Mouse (Mus musculus) myocyte (in vitro differentiated cells): ENCODE measurements at regions not wholly inside any gene's neighbourhood (a gene's known extent, or its start where the extent isn't known, plus 50 kb on each side); places are given as distances from the start of the nearest gene placed in this dataset.

Experiments used
- CEBPB ChIP-seq: IDR thresholded peaks from 2 replicates; pipeline ENCODE4 v1.6.1; 2011; ENCODE audit warnings: mild to moderate bottlenecking, moderate library complexity; ENCODE audit not compliant: poor library complexity, insufficient read depth, severe bottlenecking
- E2F4 ChIP-seq: IDR thresholded peaks from one replicate; pipeline ENCODE4 v1.6.1; 2011; ENCODE audit warnings: mild to moderate bottlenecking, control low read depth, moderate library complexity; ENCODE audit not compliant: insufficient read depth
- MAX ChIP-seq: IDR thresholded peaks from one replicate; pipeline ENCODE4 v1.6.1; 2011; ENCODE audit warnings: low read depth, mild to moderate bottlenecking, control low read depth
- MYOD1 ChIP-seq, 3 experiments: IDR thresholded peaks; one replicate each; pipeline ENCODE4 v1.6.1; 2011; ENCODE audit warnings: control low read depth in 2 of 3, low read depth in 2 of 3, mild to moderate bottlenecking in 2 of 3, moderate library complexity in 1 of 3; ENCODE audit not compliant: insufficient read length in 2 of 3, control insufficient read depth in 1 of 3
- MYOG ChIP-seq, 3 experiments: IDR thresholded peaks; one replicate each; pipeline ENCODE4 v1.6.1; 2011; ENCODE audit warnings: control low read depth in 2 of 3, low read depth in 2 of 3, mild to moderate bottlenecking in 2 of 3; ENCODE audit not compliant: insufficient read length in 2 of 3, control insufficient read depth in 1 of 3, insufficient read depth in 1 of 3
- POLR2A ChIP-seq: IDR thresholded peaks from one replicate; pipeline ENCODE4 v1.6.1; 2011; ENCODE audit warnings: low read depth, mild to moderate bottlenecking, control low read depth, moderate library complexity; ENCODE audit not compliant: insufficient read length
- POLR2AphosphoS2 ChIP-seq: IDR thresholded peaks from one replicate; pipeline ENCODE4 v1.6.1; 2011; ENCODE audit warnings: low read depth, control low read depth; ENCODE audit not compliant: insufficient read length
- REST ChIP-seq: IDR thresholded peaks from one replicate; pipeline ENCODE4 v1.6.1; 2011; ENCODE audit warnings: mild to moderate bottlenecking, control low read depth, moderate library complexity; ENCODE audit not compliant: insufficient read depth, insufficient read length
- SRF ChIP-seq: IDR thresholded peaks from one replicate; pipeline ENCODE4 v1.6.1; 2011; ENCODE audit warnings: low read depth; ENCODE audit not compliant: control insufficient read depth, insufficient read length
- TCF12 ChIP-seq: IDR thresholded peaks from one replicate; pipeline ENCODE4 v1.6.1; 2011; ENCODE audit warnings: mild to moderate bottlenecking, control low read depth; ENCODE audit not compliant: poor library complexity, insufficient read depth, severe bottlenecking
- TCF3 ChIP-seq: IDR thresholded peaks from one replicate; pipeline ENCODE4 v1.6.1; 2011; ENCODE audit warnings: low read depth, control low read depth; ENCODE audit not compliant: insufficient read length
- USF1 ChIP-seq: IDR thresholded peaks from one replicate; pipeline ENCODE4 v1.6.1; 2011; ENCODE audit warnings: low read depth, mild to moderate bottlenecking, control low read depth, moderate library complexity

GRCm38 (mm10) chr1:138010910-138011477 lies 164.5 kb downstream of the Ptprc start:
- TF ChIP-seq MYOD1 (IDR thresholded peaks at IDR 0.05; ENCODE audit: control insufficient read depth in 1 of 3, insufficient read length in 2 of 3, low read depth in 2 of 3), result no peak
- no peak for TF ChIP-seq POLR2A
- TF ChIP-seq USF1, result no peak
- no peak for TF ChIP-seq REST
- TF ChIP-seq CEBPB, result no peak
- TF ChIP-seq E2F4, result no peak
- TF ChIP-seq SRF, result no peak
- no peak for TF ChIP-seq TCF12
- no peak for TF ChIP-seq MAX
- TF ChIP-seq TCF3, result no peak
- no peak for TF ChIP-seq POLR2AphosphoS2
- TF ChIP-seq MYOG (IDR thresholded peaks at IDR 0.05; ENCODE audit: control insufficient read depth in 1 of 3, insufficient read depth in 1 of 3, insufficient read length in 2 of 3, low read depth in 2 of 3), result no peak
